Mouse (Mus musculus): Measurements from ENCODE around the gene Gsta3. TPM values are rescaled to one million over a fixed set of nuclear protein-coding genes. Genes with fewer than 3 reads are reported as not detected.
A peak's percentile ranks its signal among the peaks of the same experiment; 100 is the strongest.
"Not testable (repeated sequence)": the region's sequence is repeated elsewhere in the genome, so short reads cannot be mapped to it uniquely, and the experiment has no call there.

Gene Gsta3
- polyA plus RNA-seq, 1 experiment, result not detected

DNA sequence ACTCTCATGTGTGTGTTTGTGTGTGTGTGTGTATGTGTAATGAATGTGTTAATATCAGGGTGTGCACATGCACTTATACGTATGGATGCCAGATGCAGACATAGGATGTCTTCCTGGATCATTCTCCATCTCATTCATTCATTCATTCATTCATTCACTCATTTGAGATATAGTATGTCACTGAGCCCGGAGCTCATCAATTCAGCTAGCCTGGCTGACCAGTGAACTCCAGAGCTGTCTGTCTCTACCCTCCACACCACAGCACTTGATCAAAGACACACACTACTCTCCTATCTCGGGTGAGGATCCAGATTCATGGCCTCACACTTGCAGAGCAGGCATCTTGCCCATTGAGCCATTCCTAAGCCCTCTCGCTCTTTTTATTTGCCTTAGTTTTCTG, 23.6 kb downstream of the Gsta3 start:
- TF ChIP-seq POLR2A (IDR thresholded peaks at IDR 0.05; ENCODE audit: insufficient read depth, low read depth, low read length) (no peak), CTCF (IDR thresholded peaks at IDR 0.05; ENCODE audit: insufficient read depth, low read depth, low read length) (no peak)
- Histone ChIP-seq H3K27ac (ENCODE audit: insufficient read depth, low read depth, low read length) (no peak overlapping the region), H3K4me1 (ENCODE audit: control insufficient read depth, insufficient read depth, low read length) (no peaks in the 10 kb centered on the region), H3K4me3 (ENCODE audit: insufficient read depth, low read depth, low read length) (no peak overlapping the region)
- 90% methylated on average over 4 of the region's 4 CpGs for WGBS

DNA sequence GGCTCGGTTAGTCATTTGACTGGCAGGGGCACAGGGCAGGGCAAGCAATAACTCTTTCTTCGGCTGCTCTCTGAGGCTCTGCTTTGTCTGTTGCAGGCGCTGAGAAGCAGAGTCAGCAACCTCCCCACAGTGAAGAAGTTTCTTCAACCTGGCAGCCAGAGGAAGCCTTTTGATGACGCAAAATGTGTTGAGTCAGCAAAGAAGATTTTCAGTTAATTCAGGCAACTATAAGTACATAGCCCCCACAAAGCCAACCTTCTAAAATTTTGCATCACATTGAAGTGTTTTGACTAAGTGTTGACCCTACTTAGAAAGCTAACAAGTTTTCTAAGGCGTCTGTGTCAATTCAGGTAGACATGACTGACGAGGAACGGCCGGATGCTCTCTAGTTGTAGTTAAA, 24.4 kb downstream of the Gsta3 start:
- Histone ChIP-seq H3K4me3 (ENCODE audit: insufficient read depth, low read depth, low read length) (no peak overlapping the region), H3K27ac (ENCODE audit: insufficient read depth, low read depth, low read length) (no peak overlapping the region), H3K4me1 (ENCODE audit: control insufficient read depth, insufficient read depth, low read length) (no peaks in the 10 kb centered on the region)
- WGBS, result 83% methylated on average over 8 of the region's 8 CpGs
- TF ChIP-seq POLR2A (IDR thresholded peaks at IDR 0.05; ENCODE audit: insufficient read depth, low read depth, low read length) (no peak), CTCF (IDR thresholded peaks at IDR 0.05; ENCODE audit: insufficient read depth, low read depth, low read length) (no peak)

DNA sequence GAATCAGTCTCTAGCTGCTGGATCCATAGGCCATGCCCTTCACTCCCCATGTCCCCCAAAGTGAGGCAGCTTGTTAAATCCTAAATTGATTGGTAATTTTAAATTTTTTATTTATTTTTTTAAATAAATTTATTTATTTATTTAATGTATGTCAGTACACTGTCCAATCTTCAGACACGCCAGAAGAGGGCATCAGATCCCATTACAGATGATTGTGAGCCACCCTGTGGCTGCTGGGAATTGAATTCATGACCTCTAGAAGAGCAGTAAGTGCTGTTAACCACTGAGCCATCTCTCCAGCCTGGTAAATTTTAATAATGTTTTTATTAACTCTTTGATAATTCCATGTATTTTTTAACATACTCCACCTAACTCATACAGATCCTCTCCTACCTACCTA, 26.4 kb downstream of the Gsta3 start:
- WGBS, result 91% methylated on average over 1 of the region's 1 CpGs
- TF ChIP-seq POLR2A (IDR thresholded peaks at IDR 0.05; ENCODE audit: insufficient read depth, low read depth, low read length) (no peak), CTCF (IDR thresholded peaks at IDR 0.05; ENCODE audit: insufficient read depth, low read depth, low read length) (no peak)
- Histone ChIP-seq H3K27ac (ENCODE audit: insufficient read depth, low read depth, low read length) (no peak overlapping the region), H3K4me3 (ENCODE audit: insufficient read depth, low read depth, low read length) (no peak overlapping the region), H3K4me1 (ENCODE audit: control insufficient read depth, insufficient read depth, low read length) (peaks cover 3% of the 10 kb centered on the region)

DNA sequence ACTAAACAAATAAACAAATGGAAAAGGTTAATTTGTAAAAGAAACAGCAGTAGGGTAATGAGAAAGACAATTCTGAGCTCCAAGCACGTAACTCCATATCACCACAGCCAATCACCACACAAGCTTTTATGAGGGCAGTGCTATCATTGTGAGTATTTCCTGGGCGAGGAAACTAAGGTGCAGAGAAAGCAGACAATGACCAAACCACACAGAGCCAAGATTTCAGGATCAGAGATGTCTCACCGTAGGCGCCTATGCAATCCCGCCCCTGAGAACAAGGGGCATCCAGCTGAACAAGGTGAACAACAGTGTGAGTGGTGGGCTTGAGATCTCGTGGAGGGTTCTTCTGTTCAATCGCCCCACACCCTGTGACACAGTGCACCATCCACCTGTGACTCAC, 27.1 kb downstream of the Gsta3 start:
- H3K4me3 ChIP-seq (ENCODE audit: insufficient read depth, low read depth, low read length); H3K4me1 ChIP-seq (ENCODE audit: control insufficient read depth, insufficient read depth, low read length); H3K27ac ChIP-seq (ENCODE audit: insufficient read depth, low read depth, low read length): not testable (repeated sequence)
- 94% methylated on average over 7 of the region's 7 CpGs for WGBS

DNA sequence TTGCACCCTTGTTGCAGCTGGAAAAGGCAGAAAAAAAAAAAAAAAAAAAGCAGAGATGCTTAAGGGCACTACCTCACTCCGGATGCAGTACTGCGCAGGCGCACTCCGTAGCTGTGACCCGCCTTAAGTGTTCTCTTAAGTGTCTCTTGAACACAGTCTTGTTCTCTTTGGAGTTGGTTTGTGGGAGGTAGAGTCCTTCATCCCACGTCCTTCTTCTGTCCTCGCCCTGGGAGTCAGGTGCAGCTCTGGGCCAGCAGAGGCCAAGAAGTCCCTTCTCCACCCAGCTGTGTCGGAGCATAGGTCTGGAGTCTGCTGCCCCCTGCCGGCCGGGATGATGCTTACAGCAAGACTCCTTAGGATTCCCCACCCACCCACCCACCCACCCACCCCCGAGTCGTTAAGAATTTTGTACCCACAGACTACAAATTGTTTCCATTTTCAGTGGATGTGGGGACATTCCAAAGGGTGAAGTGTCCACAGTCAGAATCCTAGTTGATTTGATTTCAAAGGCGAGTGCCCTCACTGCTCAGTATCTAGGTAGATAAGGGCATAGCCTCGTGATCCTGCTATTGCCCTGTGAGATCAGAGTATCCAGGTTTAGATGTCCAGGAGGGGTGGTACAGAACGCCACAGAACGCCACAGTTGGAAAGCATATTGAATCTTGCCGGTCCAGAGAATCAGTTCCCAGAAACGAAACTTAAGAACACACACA, 31.1 kb downstream of the Gsta3 start:
- Histone ChIP-seq H3K4me1 (ENCODE audit: control insufficient read depth, insufficient read depth, low read length) (peaks cover 3% of the 10 kb centered on the region), H3K27ac (ENCODE audit: insufficient read depth, low read depth, low read length) (no peak overlapping the region), H3K4me3 (ENCODE audit: insufficient read depth, low read depth, low read length) (peak overlapping the region; percentile 40)
- peak; percentile 54 for TF ChIP-seq CTCF (IDR thresholded peaks at IDR 0.05; ENCODE audit: insufficient read depth, low read depth, low read length)
- TF ChIP-seq POLR2A (IDR thresholded peaks at IDR 0.05; ENCODE audit: insufficient read depth, low read depth, low read length), result no peak
- WGBS, result 20% methylated on average over 18 of the region's 18 CpGs

DNA sequence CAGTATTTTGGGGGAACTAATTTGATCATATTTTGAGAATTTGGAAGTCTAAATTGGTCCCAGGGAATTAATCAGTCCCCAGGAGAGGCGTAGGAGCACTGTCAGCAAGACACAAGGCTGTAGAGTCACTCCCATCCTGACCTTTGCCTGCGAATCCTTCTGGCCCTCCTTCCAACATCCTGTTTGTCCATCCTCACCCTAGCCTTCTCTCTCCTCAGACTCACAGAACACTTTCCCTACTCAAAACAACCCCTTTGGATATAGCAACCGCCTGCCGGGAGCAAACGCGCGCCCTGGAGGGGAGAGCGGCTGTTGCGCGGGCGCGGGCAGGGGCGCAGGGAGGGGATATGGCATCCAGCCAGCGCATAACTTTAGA, 31.7 kb downstream of the Gsta3 start:
- 17% methylated on average over 14 of the region's 14 CpGs for WGBS
- no peak for TF ChIP-seq POLR2A (IDR thresholded peaks at IDR 0.05; ENCODE audit: insufficient read depth, low read depth, low read length)
- no peak for TF ChIP-seq CTCF (IDR thresholded peaks at IDR 0.05; ENCODE audit: insufficient read depth, low read depth, low read length)
- H3K4me1 ChIP-seq (ENCODE audit: control insufficient read depth, insufficient read depth, low read length), result peaks cover 3% of the 10 kb centered on the region

DNA sequence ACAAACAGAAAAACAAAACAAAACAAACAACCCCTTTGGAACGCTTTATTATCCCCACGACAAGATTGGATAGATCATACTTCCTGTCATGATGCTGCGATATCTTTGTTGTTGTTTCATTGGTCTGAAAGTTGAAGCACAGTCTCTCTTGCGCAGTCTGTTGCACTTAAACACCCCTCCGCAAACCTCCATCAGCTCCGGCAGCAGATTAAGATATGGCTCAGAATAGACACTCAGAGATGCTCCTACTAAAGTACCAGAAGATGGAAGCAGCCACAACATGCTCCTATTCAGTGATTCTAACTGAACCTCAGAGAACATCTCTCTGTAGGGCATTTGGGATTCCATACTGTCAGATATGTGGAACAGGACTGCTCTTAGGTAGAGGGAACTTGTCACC, 32.7 kb downstream of the Gsta3 start:
- TF ChIP-seq CTCF (IDR thresholded peaks at IDR 0.05; ENCODE audit: insufficient read depth, low read depth, low read length) (no peak), POLR2A (IDR thresholded peaks at IDR 0.05; ENCODE audit: insufficient read depth, low read depth, low read length) (no peak)
- no peak overlapping the region for H3K4me3 ChIP-seq (ENCODE audit: insufficient read depth, low read depth, low read length)
- WGBS, result 95% methylated on average over 6 of the region's 6 CpGs
- peaks cover 3% of the 10 kb centered on the region for H3K4me1 ChIP-seq (ENCODE audit: control insufficient read depth, insufficient read depth, low read length)
- no peak overlapping the region for H3K27ac ChIP-seq (ENCODE audit: insufficient read depth, low read depth, low read length)

More for the DNA sequence above, 31.7 kb downstream of the Gsta3 start:
- H3K4me3 ChIP-seq (ENCODE audit: insufficient read depth, low read depth, low read length), result no peak overlapping the region; the same call in 1 of the 2 replicates
- H3K27ac ChIP-seq (ENCODE audit: insufficient read depth, low read depth, low read length), result no peak overlapping the region

DNA sequence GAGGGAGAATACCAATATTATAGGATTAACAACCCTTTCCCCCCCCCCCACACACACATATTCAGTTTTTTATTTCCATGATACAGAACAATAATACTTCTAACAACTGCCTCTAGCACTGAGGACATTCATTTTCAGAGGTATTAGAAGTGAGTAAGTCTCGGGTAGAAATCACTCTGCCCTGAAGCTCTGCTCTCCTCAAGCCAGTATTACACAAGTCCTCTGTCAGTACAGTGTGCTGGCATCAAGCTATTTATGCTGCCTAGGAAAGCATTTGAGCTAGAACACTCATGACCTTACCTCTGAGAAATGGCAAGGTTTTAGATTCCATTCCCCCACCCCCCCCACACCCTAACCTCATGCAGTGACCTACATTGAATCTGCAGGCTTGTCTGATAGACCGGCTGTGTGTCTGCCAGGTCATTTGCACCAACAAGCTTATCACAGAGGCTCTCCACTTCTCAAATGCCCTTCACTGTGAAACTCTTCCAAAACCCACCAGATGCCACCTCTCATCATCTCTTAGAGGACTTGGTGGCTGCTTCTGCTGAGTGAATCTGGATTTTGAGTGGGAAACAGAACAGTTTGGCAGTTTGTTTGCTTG, 34.1 kb downstream of the Gsta3 start:
- Histone ChIP-seq H3K27ac (ENCODE audit: insufficient read depth, low read depth, low read length) (no peak overlapping the region), H3K4me1 (ENCODE audit: control insufficient read depth, insufficient read depth, low read length) (peaks cover 3% of the 10 kb centered on the region), H3K4me3 (ENCODE audit: insufficient read depth, low read depth, low read length) (no peak overlapping the region)
- TF ChIP-seq POLR2A (IDR thresholded peaks at IDR 0.05; ENCODE audit: insufficient read depth, low read depth, low read length), result no peak
- no peak for TF ChIP-seq CTCF (IDR thresholded peaks at IDR 0.05; ENCODE audit: insufficient read depth, low read depth, low read length)
- WGBS, result 82% methylated on average over 2 of the region's 2 CpGs

DNA sequence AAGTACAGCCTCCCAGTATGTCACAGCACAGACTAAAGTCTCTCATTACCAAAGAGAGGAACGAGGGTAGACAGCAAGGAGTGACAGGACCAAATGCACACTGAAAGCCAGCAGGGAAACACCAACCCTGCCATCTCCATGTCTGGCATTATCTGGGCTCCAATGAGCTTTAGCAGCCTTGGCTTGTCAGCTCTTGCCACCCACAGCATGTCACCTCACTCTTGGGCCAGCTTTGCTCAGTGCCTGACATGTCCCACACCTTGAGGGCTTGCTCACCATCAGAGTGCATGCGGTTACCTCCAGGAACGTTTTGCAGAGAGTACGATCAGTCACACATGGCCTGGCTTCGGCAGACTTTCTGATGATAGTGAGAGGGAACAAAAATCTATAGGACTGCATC, 35.0 kb downstream of the Gsta3 start:
- not testable (repeated sequence) for H3K4me3 ChIP-seq (ENCODE audit: insufficient read depth, low read depth, low read length); H3K4me1 ChIP-seq (ENCODE audit: control insufficient read depth, insufficient read depth, low read length); H3K27ac ChIP-seq (ENCODE audit: insufficient read depth, low read depth, low read length)
- WGBS, result 86% methylated on average over 5 of the region's 5 CpGs

DNA sequence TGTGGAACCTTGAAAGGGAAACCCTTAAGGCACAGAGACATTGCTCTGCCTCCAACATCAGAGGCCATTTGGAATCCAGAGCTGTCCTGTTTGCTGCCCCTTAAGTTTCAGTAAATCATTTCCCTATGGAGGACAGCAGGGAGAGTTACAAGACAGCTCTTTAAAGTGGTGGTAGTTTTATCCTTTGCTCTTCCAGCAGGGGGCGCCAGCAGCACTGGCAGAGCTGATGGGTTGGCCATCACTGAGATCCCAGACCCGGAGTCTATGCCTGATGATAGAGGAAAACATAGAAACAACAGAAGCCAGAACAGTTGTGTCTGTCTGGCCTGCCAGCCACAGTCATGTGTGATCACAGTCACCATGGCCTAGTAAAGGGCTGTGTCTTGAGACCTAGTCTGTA, 35.8 kb downstream of the Gsta3 start:
- not testable (repeated sequence) for H3K4me3 ChIP-seq (ENCODE audit: insufficient read depth, low read depth, low read length); H3K4me1 ChIP-seq (ENCODE audit: control insufficient read depth, insufficient read depth, low read length); H3K27ac ChIP-seq (ENCODE audit: insufficient read depth, low read depth, low read length)
- WGBS, result 28% methylated on average over 2 of the region's 2 CpGs

Measured in olfactory bulb, adult 2 months (tissue).